ENCODE assay signal across 14 mouse cellular contexts in genomic region chr6:21999025-21999424, GRCm38 (mm10). TPM values are rescaled to one million over a fixed set of nuclear protein-coding genes. Genes with fewer than 3 reads are reported as not detected.
DNase-seq lines count a peak whose midpoint lies in the region; ATAC-seq lines count a peak whose summit lies in the region.
"Had no signal": no experiment of that assay in that cellular context is flagged by ENCODE, and none has a peak within 500 bp of the region (broad histone marks: within the 10 kb centered on the region; RNA-seq: fewer than 3 reads in every experiment).

No protein-coding gene starts in this region.

- 22% methylated on average over 11 of the region's 11 CpGs for WGBS in heart, embryonic 13.5 days
- WGBS in liver, embryonic 15.5 days (ENCODE audit: insufficient replicate concordance), result 16% methylated on average over 11 of the region's 11 CpGs

- peak overlapping the region; percentile 48 for H3K4me2 ChIP-seq in heart, embryonic 13.5 days
- no peak overlapping the region for H3K4me2 ChIP-seq in liver, embryonic 15.5 days
- H3K4me2 ChIP-seq: forebrain, embryonic 15.5 days; neural tube, embryonic 12.5 days had no signal

- no peak for ATAC-seq in heart, embryonic 13.5 days (ENCODE audit: extremely low read depth, insufficient number of reproducible peaks, low FRiP score, low TSS enrichment)
- no peak for ATAC-seq in liver, embryonic 15.5 days (ENCODE audit: insufficient read depth)
- ATAC-seq: activated CD4-positive, CD25-positive, alpha-beta regulatory T cell, adult 4 months; forebrain, embryonic 15.5 days had no signal

- peaks cover 44% of the 10 kb centered on the region for H3K4me1 ChIP-seq in heart, embryonic 13.5 days
- H3K4me1 ChIP-seq in liver, embryonic 15.5 days (replicated peaks), result peaks cover 20% of the 10 kb centered on the region
- H3K4me1 ChIP-seq: forebrain, embryonic 15.5 days; neural tube, embryonic 12.5 days had no signal

- no peaks in the 10 kb centered on the region for H3K27me3 ChIP-seq in heart, embryonic 13.5 days (replicated peaks)
- no peaks in the 10 kb centered on the region for H3K27me3 ChIP-seq in liver, embryonic 15.5 days
- H3K27me3 ChIP-seq: CH12.LX; forebrain, embryonic 15.5 days; neural tube, embryonic 12.5 days had no signal

- peak; percentile 37 for DNase-seq in kidney, adult 9 months
- no peak for DNase-seq in kidney, adult 11 months
- DNase-seq in embryo, embryonic 11 days, result peak; percentile 51
- DNase-seq in right cerebral cortex, postnatal 4 days, result no peak
- DNase-seq in left cerebral cortex, adult 18-20 months (ENCODE audit: low spot score in 2 of 2), result no peak
- no peak for DNase-seq in urinary bladder, postnatal 10 days (ENCODE audit: low spot score)
- DNase-seq: cerebellum, adult 11-12 months; lung, adult 18-20 months had no signal

- H3K9me3 ChIP-seq in heart, embryonic 13.5 days, result no peaks in the 10 kb centered on the region
- H3K9me3 ChIP-seq in liver, embryonic 15.5 days (replicated peaks), result no peaks in the 10 kb centered on the region
- H3K9me3 ChIP-seq: forebrain, embryonic 15.5 days; neural tube, embryonic 12.5 days had no signal

- peak overlapping the region; percentile 50; the same call in 1 of the 2 replicates for H3K9ac ChIP-seq in heart, embryonic 13.5 days
- H3K9ac ChIP-seq in liver, embryonic 15.5 days, result no peak overlapping the region
- H3K9ac ChIP-seq: forebrain, embryonic 15.5 days; neural tube, embryonic 12.5 days had no signal

- no peaks in the 10 kb centered on the region for H3K36me3 ChIP-seq in heart, embryonic 13.5 days
- no peaks in the 10 kb centered on the region for H3K36me3 ChIP-seq in liver, embryonic 15.5 days (replicated peaks)
- H3K36me3 ChIP-seq: forebrain, embryonic 15.5 days; neural tube, embryonic 12.5 days had no signal

- 0 out of 2 replicates have a peak overlapping the region, but pooled peaks have one; percentile 9 for H3K4me3 ChIP-seq in heart, embryonic 13.5 days
- H3K4me3 ChIP-seq in liver, embryonic 15.5 days (replicated peaks), result no peak overlapping the region
- H3K4me3 ChIP-seq: forebrain, embryonic 15.5 days; neural tube, embryonic 12.5 days had no signal

- H3K27ac ChIP-seq in heart, embryonic 13.5 days (replicated peaks), result peak overlapping the region; percentile 68
- H3K27ac ChIP-seq in liver, embryonic 15.5 days (replicated peaks), result 0 out of 2 replicates have a peak overlapping the region, but pooled peaks have one; percentile 11
- H3K27ac ChIP-seq: forebrain, embryonic 15.5 days; neural tube, embryonic 12.5 days had no signal

RNA-seq across cellular contexts. Expression of gene Cped1, which starts 13.3 kb away (rescaled TPM):
- 5.8 and 6.0 TPM in 2 replicates for polyA plus RNA-seq in heart, embryonic 13.5 days (2015; fragmentation: Nextera tagmentation; extraction: Ambion mirVana)
- polyA plus RNA-seq in liver, embryonic 15.5 days (2015; fragmentation: Nextera tagmentation; extraction: Ambion mirVana), result 3.7 and 3.9 TPM in 2 replicates
- 1 to 10 TPM; 3.7 to 5.9 TPM for total RNA-seq in left cerebral cortex, adult 18-20 months (2021)

RNA-seq across cellular contexts. Expression of gene Ing3, which starts 49.7 kb away (rescaled TPM):
- 30.4 and 36.3 TPM in 2 replicates for polyA plus RNA-seq in heart, embryonic 13.5 days (2015; fragmentation: Nextera tagmentation; extraction: Ambion mirVana)
- 15.2 and 16.7 TPM in 2 replicates for polyA plus RNA-seq in liver, embryonic 15.5 days (2015; fragmentation: Nextera tagmentation; extraction: Ambion mirVana)
- total RNA-seq in left cerebral cortex, adult 18-20 months (2021), result 10 to 100 TPM; 23.8 to 28.9 TPM

Comparison
In these comparisons a context has a peak if more than half of its experiments do, and no peak if none do; other contexts are left out.
1. DNase-seq: peak in kidney, adult 9 months (single experiment) and embryo, embryonic 11 days (single experiment); none in kidney, adult 11 months (single experiment), right cerebral cortex, postnatal 4 days (single experiment), left cerebral cortex, adult 18-20 months (0 of 2) and urinary bladder, postnatal 10 days (single experiment).